Mouse (Mus musculus) liver, embryonic 14.5 days (tissue): ENCODE results near the gene 1600014C23Rik. TPM values are rescaled to one million over a fixed set of nuclear protein-coding genes. Genes with fewer than 3 reads are reported as not detected.

Experiments
- ATAC-seq: fragments of 200-750 bp; cut with Nextera tagmentation; 2 replicates; pipeline ENCODE4 v1.8.0; 2017; ENCODE audit warnings: moderate number of reproducible peaks, mild to moderate bottlenecking, moderate library complexity; ENCODE audit not compliant: insufficient read depth
- DNase-seq, 3 experiments: peaks; one replicate each; pipeline ENCODE4 v3.0.0-alpha.2; 2012 to 2013; ENCODE audit warnings: low read depth in 3 of 3, low spot score in 3 of 3
- H3K27ac ChIP-seq: fragments of 300-500 bp; sonication (generic); 2 replicates; pipeline ENCODE4 v1.5.1; 2014; ENCODE audit warnings: moderate library complexity, mild to moderate bottlenecking, control low read depth, inconsistent platforms
- H3K27me3 ChIP-seq: fragments of 300-500 bp; sonication (generic); 2 replicates; pipeline ENCODE4 v1.6.1; 2014; ENCODE audit warnings: mild to moderate bottlenecking, low read length, moderate library complexity; ENCODE audit not compliant: control insufficient read depth, insufficient read depth
- H3K36me3 ChIP-seq: fragments of 300-500 bp; sonication (generic); replicated peaks from 2 replicates; pipeline ENCODE4 v1.6.1; 2014; ENCODE audit warnings: low read depth; ENCODE audit not compliant: control insufficient read depth, insufficient read depth
- H3K4me1 ChIP-seq, 2 experiments: fragments of 200-500 bp in 1 of 2; fragments of 300-500 bp in 1 of 2; sonication (generic) in 1 of 2; replicated peaks; 2 replicates each; pipeline ENCODE4 v1.6.1; 2012 to 2014; ENCODE audit warnings: antibody characterized with exemption in 1 of 2, inconsistent platforms in 1 of 2, low read length in 1 of 2; ENCODE audit not compliant: control insufficient read depth in 2 of 2, insufficient read depth in 2 of 2
- H3K4me2 ChIP-seq: fragments of 300-500 bp; sonication (generic); 2 replicates; pipeline ENCODE4 v1.6.1; 2014; ENCODE audit warnings: low read depth, mild to moderate bottlenecking, control low read depth, moderate library complexity
- H3K4me3 ChIP-seq, 2 experiments: fragments of 200-500 bp in 1 of 2; fragments of 300-500 bp in 1 of 2; sonication (generic) in 1 of 2; 2 replicates each; pipeline ENCODE4 v1.5.1; 2012 to 2014; ENCODE audit warnings: low read depth in 2 of 2, low read length in 2 of 2, mild to moderate bottlenecking in 2 of 2, control low read depth in 1 of 2, inconsistent platforms in 1 of 2, moderate library complexity in 1 of 2; ENCODE audit not compliant: insufficient read depth in 1 of 2
- H3K9ac ChIP-seq: fragments of 300-500 bp; sonication (generic); replicated peaks from 2 replicates; pipeline ENCODE4 v1.6.1; 2014; ENCODE audit warnings: mild to moderate bottlenecking, control low read depth, moderate library complexity
- H3K9me3 ChIP-seq: fragments of 300-500 bp; sonication (generic); 2 replicates; pipeline ENCODE4 v1.6.1; 2016; ENCODE audit warnings: low read length, mixed read lengths; ENCODE audit not compliant: control insufficient read depth
- CTCF ChIP-seq: IDR thresholded peaks from 2 replicates; pipeline ENCODE4 v1.5.1; 2016; ENCODE audit warnings: antibody characterized with exemption, low read depth, control low read depth
- EP300 ChIP-seq: IDR thresholded peaks from 2 replicates; pipeline ENCODE4 v1.6.1; 2016; ENCODE audit warnings: antibody characterized with exemption, low read depth
- WGBS: fragments of 180-500 bp; shearing (Covaris S2); extraction: QIAGEN DNeasy Blood & Tissue Kit; methylation state at CpG from one replicate; pipeline ENCODE4 v1.1.7; 2014; ENCODE audit not compliant: insufficient replicate concordance; 5-methylcytosine and 5-hydroxymethylcytosine counted together
- polyA plus RNA-seq, 2 experiments: library from polyadenylated mRNA; depleted of rRNA in 1 of 2; stranded (reverse) in 1 of 2; unstranded in 1 of 2; fragments of >200 nt; fragmentation: Nextera tagmentation in 1 of 2; extraction: Ambion mirVana in 1 of 2; gene quantifications; 2 replicates each; pipeline versions ENCODE4 v1.2.1 to v1.2.3; 2012 to 2014

1600014C23Rik gene
- polyA plus RNA-seq, 2 experiments = not detected

DNA sequence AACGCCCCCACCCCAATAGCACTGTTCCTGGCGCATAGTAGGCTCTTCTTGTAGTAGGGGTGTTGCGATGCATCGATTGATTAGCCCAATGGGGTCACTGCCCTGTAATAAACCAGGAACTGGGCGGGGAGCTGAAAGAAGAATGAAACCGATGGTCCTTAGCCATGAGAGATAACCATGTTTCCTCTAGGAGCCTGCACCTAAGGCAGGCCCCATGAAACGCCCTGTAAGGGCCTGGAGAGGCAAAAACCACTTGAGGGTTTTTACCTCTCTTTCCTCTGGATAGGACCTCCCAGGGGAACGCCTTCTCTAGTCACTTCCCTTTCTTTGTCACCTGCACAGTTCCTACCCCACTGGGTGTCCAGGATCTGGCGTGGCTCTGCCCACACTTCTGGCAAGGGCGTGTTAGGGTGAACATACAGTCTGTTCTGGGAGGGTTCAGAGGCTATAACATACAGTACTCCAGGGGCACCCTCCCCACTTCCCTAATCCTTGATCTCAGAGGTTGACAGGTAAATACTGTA lies 3.5 kb upstream of the 1600014C23Rik start:
- Histone ChIP-seq H3K9ac (peak overlapping the region; percentile 48), H3K4me2 (peak overlapping the region; percentile 70), H3K4me1 (peaks cover 21 to 34% of the 10 kb centered on the region in 2 experiments), H3K4me3 (peak overlapping the region; percentile 64 to 72), H3K9me3 (no peaks in the 10 kb centered on the region), H3K27me3 (peaks cover 11% of the 10 kb centered on the region), H3K27ac (peak overlapping the region; percentile 17), H3K36me3 (no peaks in the 10 kb centered on the region)
- ATAC-seq (peak; percentile 74), DNase-seq (no peak)
- 9% methylated on average over 10 of the region's 10 CpGs for whole genome bisulfite sequencing
- TF ChIP-seq EP300 (no peak), CTCF (no peak)

DNA sequence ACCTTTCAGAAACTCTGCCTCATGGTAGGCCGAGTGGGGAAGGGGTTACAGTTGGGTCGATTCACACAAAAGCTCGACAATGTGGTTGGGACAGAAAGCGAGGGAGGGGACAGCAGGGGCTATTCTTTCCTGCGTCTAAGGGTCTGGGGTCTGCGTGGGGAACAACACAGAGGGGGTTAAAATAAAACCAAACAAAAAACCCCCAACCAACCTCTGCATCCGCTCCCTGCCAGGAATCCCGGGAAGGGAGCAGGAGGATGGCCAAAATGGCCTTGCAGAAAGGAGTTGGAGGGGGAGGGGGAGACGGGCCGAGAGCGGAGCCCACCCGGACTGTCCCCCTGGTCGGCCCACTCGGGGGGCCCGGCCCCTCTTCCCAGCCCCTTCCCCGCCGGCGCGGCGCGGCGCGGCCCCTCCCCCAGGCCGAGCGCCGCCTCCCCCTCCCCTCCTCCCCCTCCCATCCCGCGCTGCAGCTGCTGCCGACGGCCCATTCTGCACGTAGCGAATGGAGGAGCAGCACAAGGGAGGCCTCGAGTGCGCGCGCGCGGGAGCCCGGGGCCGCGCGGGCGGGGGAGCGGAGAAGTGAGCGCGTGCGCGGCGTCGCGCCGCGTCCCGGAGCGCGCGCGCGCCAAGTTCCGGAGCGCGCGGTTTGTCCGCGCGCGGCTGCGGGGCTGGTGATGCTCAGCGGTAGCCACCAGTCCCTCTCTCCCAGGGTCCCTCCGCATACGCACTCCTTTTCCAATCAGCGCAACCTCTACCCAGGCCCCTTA lies 2.9 kb upstream of the 1600014C23Rik start:
- 2% methylated on average over 60 of the region's 72 CpGs for WGBS
- Histone ChIP-seq H3K9ac (peak overlapping the region; percentile 67), H3K27me3 (peaks cover 15% of the 10 kb centered on the region), H3K4me2 (peak overlapping the region; percentile 70), H3K9me3 (no peaks in the 10 kb centered on the region), H3K36me3 (no peaks in the 10 kb centered on the region), H3K4me1 (peaks cover 18 to 31% of the 10 kb centered on the region in 2 experiments), H3K27ac (peak overlapping the region; percentile 70), H3K4me3 (peak overlapping the region; percentile 64 to 72)
- TF ChIP-seq CTCF = no peak
- no peak for TF ChIP-seq EP300
- DNase-seq (peak; percentile 73 to 83 (median 73)), ATAC-seq (peak; percentile 82)

DNA sequence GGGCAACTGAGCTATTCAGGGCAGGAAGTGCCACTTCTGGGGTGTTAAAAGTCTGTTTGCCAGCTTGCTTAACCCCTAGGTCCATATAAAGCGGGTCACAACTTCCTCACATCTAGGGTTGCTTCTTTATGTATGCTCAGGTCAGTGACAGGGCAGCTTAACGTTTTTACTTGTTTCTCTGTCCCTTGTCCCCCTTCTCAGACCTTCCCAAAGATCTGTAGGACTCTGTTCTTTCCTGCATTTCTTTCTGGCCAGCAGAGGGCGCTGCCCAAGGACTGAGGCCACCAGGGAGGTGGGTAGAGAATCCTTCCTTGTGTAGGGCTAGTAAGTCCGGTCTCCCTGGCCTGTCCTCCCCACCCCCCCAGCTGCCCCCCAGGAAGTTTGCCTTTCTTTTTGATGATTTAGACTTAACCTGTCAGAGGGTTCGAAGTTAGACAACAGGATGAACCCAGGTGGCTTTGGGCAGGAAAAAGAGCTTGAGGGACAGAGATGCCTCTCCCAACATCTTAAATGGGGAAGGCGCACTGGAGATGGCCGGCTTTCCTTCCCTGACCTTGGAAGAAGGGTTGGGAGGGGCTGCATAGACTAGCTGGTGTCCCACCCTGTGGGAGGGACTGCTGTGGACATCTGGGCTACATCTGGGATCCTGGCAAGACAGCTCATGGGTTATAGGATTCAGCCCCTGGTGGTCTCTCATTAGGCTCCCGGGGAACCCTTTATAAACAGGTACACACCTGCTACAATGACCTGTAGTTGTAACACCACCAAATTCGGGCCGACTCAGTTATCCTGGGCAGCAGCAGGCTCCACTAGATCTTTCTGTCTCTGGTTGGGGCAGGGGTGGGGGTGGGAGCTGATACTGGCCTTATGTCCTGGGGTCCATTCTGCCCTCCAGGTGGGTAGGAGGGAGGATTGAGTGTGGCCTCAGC lies 2.0 kb upstream of the 1600014C23Rik start:
- 12% methylated on average over 10 of the region's 10 CpGs for WGBS

DNA sequence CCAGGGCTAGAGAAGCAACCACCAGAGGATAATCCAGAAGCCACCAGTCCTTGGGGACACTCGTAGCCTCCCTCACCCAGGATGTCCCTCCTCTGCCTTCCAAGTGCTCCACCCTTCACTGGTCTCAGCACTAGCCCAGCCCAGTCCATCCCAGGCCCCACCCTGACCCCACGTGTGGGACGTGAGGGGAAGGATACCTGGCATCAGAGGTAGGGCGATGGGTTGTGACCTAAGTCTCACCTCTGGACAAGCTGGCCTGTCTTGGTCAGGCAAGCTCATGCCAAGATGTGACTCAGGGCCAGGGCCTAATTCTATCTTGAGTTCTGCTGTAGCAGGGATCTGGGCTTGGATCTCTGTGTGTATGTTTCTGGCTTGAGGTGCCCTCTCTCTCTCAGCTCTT lies 1.2 kb upstream of the 1600014C23Rik start:
- Histone ChIP-seq H3K9me3 (no peaks in the 10 kb centered on the region), H3K36me3 (no peaks in the 10 kb centered on the region), H3K4me2 (no peak overlapping the region), H3K27me3 (peaks cover 16% of the 10 kb centered on the region), H3K4me1 (peaks cover 18 to 31% of the 10 kb centered on the region in 2 experiments), H3K9ac (no peak overlapping the region), H3K4me3 (no peak overlapping the region), H3K27ac (peak overlapping the region; percentile 36; the same call in 1 of the 2 replicates)
- no peak for DNase-seq
- WGBS = 56% methylated on average over 4 of the region's 4 CpGs
- ATAC-seq = no peak
- no peak for TF ChIP-seq CTCF
- TF ChIP-seq EP300 = no peak

More for the DNA sequence above, 2.0 kb upstream of the 1600014C23Rik start:
- Histone ChIP-seq H3K4me3 (peak overlapping the region; percentile 64 to 72), H3K4me2 (peak overlapping the region; percentile 70), H3K9ac (peak overlapping the region; percentile 67), H3K36me3 (no peaks in the 10 kb centered on the region), H3K9me3 (no peaks in the 10 kb centered on the region), H3K27ac (peak overlapping the region; percentile 70), H3K27me3 (peaks cover 16% of the 10 kb centered on the region), H3K4me1 (peaks cover 18 to 31% of the 10 kb centered on the region in 2 experiments)
- ATAC-seq (peak; percentile 40; the same call in 1 of the 2 replicates), DNase-seq (peak in 2 of 3 experiments; percentile 66 to 72)
- TF ChIP-seq CTCF (peak; percentile 96), EP300 (no peak)
